Mouse (Mus musculus): Measurements from ENCODE around the gene Gm14327.
A peak's percentile ranks its signal among the peaks of the same experiment; 100 is the strongest.
"Not testable (repeated sequence)": the region's sequence is repeated elsewhere in the genome, so short reads cannot be mapped to it uniquely, and the experiment has no call there.

The Gm14327 gene

DNA sequence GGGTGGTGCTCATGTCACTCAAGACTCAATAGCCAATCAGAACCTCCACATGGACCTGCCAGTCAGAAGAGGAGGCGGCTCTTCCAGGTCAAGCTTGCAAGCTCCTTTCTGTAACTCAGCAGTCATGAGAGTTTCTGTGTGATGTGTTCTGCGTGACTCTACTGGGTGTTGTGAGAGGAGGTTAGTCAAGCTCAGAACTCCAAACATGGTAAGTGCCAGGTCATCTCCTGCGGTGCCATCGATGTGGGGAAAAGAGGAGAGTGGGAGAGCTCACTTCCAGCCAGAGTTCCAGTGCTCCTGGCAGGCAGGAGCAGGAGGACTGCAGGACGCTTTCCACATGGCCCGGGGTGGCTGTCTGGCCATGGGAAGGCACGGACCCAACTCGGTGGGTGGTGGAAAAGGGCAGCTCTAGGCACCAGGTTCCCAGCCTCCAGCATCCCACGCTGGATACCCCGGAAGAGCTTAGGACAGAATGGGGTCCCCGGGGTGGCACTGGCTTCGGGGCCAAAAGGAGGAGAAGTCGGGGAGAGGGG lies at the start of gene Gm14327:
Gene Gm14327 (plus strand): TSS at position 51 of the 533 bp plus-strand sequence.
- DNase-seq (ENCODE audit: inconsistent age in 2 of 2, low spot score in 1 of 2), result peak; percentile 26 to 71

- not testable (repeated sequence) for DNase-seq (ENCODE audit: inconsistent age in 2 of 2, low spot score in 1 of 2)
These were observed 34.6 kb upstream of the Gm14327 start for GRCm38 (mm10) chr2:177862254-177862653.

DNA sequence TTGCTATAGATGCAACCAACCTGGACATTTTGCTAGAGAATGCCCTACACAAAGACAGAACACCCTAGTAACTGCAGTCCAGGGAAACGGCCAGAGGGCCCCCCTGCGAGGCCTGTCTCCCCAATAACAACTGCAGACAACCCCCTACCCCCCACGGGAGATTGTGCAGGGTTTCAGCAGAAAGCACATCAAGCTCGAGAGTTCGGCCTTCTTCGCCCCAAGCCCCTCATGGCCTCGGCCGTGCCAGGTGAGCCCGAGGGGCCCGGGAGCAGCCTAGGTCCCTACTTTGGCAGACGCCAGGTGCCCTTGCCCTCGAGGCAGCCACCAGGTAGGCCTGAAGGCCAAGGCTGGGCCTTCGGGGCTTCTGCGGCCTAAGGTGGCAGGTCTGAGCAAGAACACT lies 9.2 kb upstream of the Gm14327 start:
- not testable (repeated sequence) for DNase-seq (ENCODE audit: inconsistent age in 2 of 2, low spot score in 1 of 2)

DNA sequence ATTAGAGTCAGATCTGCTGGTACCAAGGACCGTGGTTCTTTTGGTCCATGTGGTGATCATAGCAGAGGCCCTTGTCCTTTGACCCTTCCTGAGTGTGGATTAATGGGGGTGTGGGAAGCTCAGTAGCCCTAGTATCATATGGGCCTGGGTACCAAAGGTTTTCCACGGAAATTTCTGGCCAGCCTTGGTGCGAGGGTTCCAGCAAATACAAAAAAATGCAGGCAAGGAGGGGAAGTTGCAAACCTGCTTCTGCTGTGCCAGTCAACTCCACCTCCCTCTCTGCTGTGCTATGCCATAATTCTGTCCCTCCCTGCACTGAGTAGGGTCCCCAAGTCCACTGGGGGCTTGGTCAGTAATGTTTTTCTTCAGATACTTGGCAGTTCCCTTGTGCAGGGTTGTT lies 1.3 kb downstream of the Gm14327 start:
- DNase-seq (ENCODE audit: inconsistent age in 2 of 2, low spot score in 1 of 2), result peak; percentile 9 to 53

DNA sequence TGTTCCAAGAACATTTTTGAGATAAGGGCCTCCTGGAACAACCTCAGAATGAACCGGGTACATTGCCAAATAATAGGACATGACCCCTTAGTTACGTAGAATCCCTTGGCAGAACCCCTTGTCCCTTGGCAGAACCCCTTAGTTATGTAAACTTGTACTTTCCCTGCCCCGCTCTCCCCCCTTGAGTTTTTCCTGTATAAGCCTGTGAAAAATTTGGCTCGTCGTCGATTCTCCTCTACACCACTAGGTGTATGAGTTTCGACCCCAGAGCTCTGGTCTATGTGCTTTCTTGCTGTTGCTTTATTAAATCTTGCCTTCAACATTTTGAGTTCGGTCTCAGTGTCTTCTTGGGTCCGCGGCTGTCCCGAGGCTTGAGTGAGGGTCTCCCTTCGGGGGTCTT lies 6.4 kb downstream of the Gm14327 start:
- peak in 1 of 2 experiments; percentile 22 for DNase-seq (ENCODE audit: inconsistent age in 2 of 2, low spot score in 1 of 2)

- not testable (repeated sequence) for DNase-seq (ENCODE audit: inconsistent age in 2 of 2, low spot score in 1 of 2)
These were observed 28.7 kb downstream of the Gm14327 start, which contains the start of gene Zfp972 for GRCm38 (mm10) chr2:177925563-177926103. Gene Zfp972 (minus strand): TSS chr2:177925613.

All from adrenal gland, adult (tissue).